Mouse (Mus musculus): Measurements from ENCODE around the gene Gm3159. TPM values are rescaled to one million over a fixed set of nuclear protein-coding genes. Genes with fewer than 3 reads are reported as not detected.
"Not testable (repeated sequence)": the region's sequence is repeated elsewhere in the genome, so short reads cannot be mapped to it uniquely, and the experiment has no call there.

Gene Gm3159
- polyA plus RNA-seq (2015; fragmentation: Nextera tagmentation; extraction: Ambion mirVana) = not detected in 2 replicates

DNA sequence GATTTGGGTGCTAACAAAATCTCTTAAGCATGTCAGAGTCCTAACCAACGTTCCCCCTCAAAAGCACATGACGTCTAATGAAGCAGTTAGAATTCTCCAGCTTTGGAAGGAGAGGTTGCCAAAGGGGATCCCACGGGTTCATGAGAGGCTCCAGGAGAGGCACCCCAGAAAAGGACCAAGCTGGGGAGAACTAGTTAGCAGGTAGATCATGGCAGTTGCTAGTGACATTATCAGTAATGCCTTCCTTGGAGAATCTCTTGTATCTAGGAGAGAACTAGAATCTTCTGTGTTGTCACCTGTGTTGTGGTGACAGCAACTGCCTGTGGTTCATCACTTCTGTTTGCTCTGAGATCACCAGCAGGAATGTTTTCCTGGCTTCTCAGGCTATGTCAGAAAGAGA is at the start of gene Gm3159:
Gm3159 (plus strand) TSS at position 301 of the 400 bp plus-strand sequence.
- H3K9ac ChIP-seq; H3K9me3 ChIP-seq; H3K4me2 ChIP-seq (replicated peaks); ATAC-seq; H3K36me3 ChIP-seq; H3K27me3 ChIP-seq (replicated peaks); H3K4me3 ChIP-seq (replicated peaks); H3K27ac ChIP-seq; H3K4me1 ChIP-seq (replicated peaks): not testable (repeated sequence)
- 75% methylated on average over 2 of the region's 3 CpGs for WGBS

DNA sequence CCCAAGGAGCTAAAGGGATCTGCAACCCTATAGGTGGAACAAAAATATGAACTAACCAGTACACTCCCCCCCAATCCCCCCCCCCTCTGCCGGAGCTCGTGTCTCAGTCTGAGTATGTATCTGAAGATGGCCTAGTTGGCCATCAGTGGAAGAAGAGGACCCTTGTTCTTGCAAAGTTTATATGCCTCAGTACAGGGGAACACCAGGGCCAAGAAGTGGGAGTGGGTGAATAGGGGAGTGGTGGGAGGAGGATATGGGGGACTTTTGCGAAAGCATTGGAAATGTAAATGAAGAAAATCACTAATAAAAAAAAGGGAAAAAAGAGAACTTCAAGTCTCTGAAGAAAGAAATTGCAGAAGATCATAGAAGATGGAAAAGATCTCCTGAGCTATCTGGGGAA is 28.3 kb upstream of the Gm3159 start:
- WGBS = 95% methylated on average over 3 of the region's 3 CpGs
- H3K9me3 ChIP-seq; H3K27ac ChIP-seq; H3K36me3 ChIP-seq; H3K27me3 ChIP-seq (replicated peaks); ATAC-seq; H3K4me3 ChIP-seq (replicated peaks); H3K9ac ChIP-seq; H3K4me2 ChIP-seq (replicated peaks); H3K4me1 ChIP-seq (replicated peaks): not testable (repeated sequence)

DNA sequence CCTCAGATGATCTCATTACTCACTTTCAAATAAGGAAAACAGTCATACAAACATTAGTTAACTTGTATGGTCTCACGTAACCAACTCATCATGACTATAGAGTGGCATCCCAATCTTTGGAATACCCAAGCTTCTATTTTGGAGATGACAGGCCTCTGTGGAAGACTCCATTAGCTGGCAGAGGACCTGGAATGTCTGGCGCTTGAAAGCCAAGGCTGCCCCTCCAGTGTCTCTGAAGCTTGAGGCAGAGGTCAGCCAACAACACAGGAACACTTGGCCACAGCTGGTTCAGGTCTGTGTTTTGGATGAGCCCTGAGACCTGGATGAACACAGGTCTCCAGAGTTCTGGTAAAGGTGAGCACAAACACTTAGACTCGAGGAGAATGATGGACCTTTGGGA is 27.6 kb upstream of the Gm3159 start:
- not testable (repeated sequence) for H3K9me3 ChIP-seq; H3K4me1 ChIP-seq (replicated peaks); H3K9ac ChIP-seq; ATAC-seq; H3K27me3 ChIP-seq (replicated peaks); H3K4me3 ChIP-seq (replicated peaks); H3K36me3 ChIP-seq; H3K27ac ChIP-seq; H3K4me2 ChIP-seq (replicated peaks)
- 80% methylated on average over 3 of the region's 3 CpGs for WGBS

DNA sequence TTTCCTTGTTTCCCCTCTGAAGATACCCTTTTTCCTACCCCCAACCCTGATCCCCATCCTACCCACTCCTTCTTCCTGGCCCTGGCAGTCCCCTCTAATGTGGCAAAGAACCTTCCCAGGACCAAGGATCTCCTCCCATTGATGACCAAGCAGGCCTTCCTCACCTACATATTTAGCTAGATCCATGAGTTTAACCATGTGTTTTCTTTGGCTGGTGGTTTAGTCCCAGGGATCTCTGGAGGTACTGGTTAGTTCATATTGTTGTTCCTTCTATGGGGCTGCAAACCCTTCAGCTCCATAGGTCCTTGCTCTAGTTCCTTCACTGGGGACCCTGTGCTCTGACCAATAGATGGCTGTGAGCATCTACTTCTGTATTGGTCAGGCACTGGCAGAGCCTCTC is 19.5 kb upstream of the Gm3159 start:
- H3K27ac ChIP-seq; H3K4me1 ChIP-seq (replicated peaks); H3K4me3 ChIP-seq (replicated peaks); H3K27me3 ChIP-seq (replicated peaks); H3K9me3 ChIP-seq; ATAC-seq; H3K9ac ChIP-seq; H3K4me2 ChIP-seq (replicated peaks); H3K36me3 ChIP-seq: not testable (repeated sequence)

DNA sequence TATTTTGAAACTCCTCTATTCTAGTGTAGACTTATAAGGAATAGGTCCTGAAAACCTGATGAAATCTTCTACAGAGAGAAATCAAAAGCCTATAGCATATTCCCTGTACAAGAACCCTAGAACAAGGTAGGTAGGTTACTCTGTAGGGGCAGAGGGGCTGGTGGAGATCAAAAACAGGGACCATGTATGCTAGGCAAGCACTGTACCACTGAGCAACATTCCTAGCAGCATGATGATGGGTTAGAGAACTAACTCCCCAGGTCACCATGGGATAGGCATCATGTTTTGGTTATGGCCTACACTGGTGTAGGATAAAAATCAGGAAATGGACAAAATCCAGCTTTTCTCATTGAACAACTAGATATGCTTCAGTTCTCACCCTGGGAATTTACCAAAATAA is 11.7 kb upstream of the Gm3159 start:
- not testable (repeated sequence) for H3K27ac ChIP-seq; H3K4me3 ChIP-seq (replicated peaks); H3K36me3 ChIP-seq; H3K9ac ChIP-seq; ATAC-seq; H3K4me1 ChIP-seq (replicated peaks); H3K4me2 ChIP-seq (replicated peaks); H3K27me3 ChIP-seq (replicated peaks); H3K9me3 ChIP-seq

DNA sequence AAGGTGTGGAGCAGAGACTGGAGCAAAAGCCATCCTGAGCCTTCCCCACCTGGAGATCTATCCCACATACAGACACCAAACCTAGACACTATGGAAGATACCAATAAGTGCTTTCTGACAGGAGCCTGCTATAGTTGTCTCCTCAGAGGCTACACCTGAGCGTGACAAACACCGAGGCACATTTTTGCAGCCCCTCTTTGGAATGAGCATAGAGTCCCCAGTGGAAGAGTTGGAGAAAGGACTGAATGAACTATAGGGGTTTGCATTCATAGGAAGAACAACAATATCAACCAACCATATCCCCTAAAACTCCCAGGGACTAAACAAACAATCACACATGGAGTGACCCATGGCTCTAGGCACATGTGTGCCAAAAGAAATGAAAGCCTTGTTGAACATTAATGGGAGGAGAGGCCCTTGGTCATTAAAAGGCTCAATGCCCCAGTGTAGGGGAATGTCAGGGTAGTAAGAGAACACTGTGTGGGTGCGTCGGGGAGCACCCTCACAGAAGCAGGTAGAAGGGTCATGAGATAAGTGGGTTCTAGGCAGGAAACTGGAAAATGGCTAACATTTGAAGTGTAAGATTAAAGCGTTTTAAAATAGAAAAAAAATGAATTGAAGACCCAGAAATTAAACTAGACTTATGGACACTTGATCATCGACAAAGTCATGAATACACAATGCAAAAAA is 4.3 kb upstream of the Gm3159 start:
- not testable (repeated sequence) for H3K36me3 ChIP-seq; H3K9ac ChIP-seq; H3K4me3 ChIP-seq (replicated peaks); ATAC-seq; H3K4me2 ChIP-seq (replicated peaks); H3K27me3 ChIP-seq (replicated peaks); H3K9me3 ChIP-seq; H3K4me1 ChIP-seq (replicated peaks); H3K27ac ChIP-seq
- 86% methylated on average over 4 of the region's 6 CpGs for WGBS

DNA sequence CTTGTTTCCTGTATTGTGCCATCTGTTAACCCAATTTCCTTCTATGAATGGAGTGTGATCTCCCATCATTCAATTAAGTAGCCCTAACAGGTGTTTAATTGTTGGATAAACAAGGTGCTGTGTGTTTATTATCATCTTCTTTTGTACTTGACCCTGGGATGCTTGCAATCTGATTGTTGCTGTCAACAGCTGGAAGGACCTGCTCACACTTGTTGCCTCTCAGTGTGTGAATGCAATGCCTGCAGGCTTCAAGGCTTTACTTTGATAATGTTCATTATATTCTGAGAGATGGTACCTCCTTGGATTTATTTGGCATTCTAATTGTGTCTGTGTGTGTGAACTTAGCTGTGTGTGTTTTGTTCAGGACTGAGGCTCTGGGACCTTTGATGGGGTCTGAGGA is 1.3 kb downstream of the Gm3159 start:
- not testable (repeated sequence) for H3K9ac ChIP-seq; H3K4me2 ChIP-seq (replicated peaks); H3K9me3 ChIP-seq; H3K27me3 ChIP-seq (replicated peaks); H3K4me3 ChIP-seq (replicated peaks); H3K36me3 ChIP-seq; H3K4me1 ChIP-seq (replicated peaks); ATAC-seq; H3K27ac ChIP-seq

DNA sequence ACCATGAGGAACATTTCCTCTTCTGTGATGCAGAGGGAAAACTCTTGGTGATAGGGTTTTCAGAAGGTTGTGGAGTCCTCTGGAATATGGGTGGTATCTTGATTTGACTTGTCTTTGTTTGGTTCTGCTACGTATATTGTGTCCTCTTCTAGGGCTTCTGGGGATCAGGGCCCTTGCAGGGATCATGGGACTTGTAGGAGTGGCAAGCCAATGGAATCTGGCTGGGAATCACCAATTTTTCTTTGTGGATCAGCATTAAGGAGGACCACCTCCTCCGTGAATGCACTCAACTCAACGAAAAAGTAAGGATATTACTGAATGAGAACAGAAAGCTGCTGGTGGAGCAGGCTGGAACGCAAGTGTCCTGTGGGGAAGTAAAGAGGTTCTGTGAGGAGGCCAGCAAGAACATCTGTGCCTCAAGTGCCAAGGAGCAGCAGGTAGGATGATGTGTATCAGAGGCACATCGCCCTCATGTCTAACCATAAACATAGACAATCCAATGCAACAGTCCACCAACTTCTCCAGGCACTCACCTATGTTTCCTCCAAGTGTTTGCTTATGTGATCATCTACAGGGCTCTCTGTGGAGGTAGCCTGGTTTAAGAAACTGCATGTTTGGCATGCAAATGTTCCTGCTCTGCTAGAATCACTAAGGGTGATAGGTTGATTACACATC is 2.9 kb downstream of the Gm3159 start:
- H3K27ac ChIP-seq; H3K27me3 ChIP-seq (replicated peaks); H3K4me1 ChIP-seq (replicated peaks); H3K9me3 ChIP-seq; H3K36me3 ChIP-seq; H3K9ac ChIP-seq; H3K4me3 ChIP-seq (replicated peaks); H3K4me2 ChIP-seq (replicated peaks); ATAC-seq: not testable (repeated sequence)
- 90% methylated on average over 5 of the region's 5 CpGs for WGBS

DNA sequence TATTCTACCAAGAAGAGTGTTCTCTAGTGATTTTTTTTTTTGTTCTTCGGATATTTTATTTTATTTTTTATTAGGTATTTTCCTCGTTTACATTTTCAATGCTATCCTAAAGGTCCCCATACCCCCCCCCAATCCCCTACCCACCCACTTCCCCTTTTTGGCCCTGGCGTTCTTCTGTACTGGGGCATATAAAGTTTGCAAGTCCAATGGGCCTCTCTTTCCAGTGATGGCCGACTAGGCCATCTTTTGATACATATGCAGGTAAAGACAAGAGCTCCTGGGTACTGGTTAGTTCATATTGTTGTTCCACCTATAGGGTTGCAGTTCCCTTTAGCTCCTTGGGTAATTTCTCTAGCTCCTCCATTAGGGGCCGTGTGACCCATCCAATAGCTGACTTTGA is 3.9 kb downstream of the Gm3159 start:
- not testable (repeated sequence) for H3K4me3 ChIP-seq (replicated peaks); H3K36me3 ChIP-seq; H3K27me3 ChIP-seq (replicated peaks); ATAC-seq; H3K9ac ChIP-seq; H3K9me3 ChIP-seq; H3K4me2 ChIP-seq (replicated peaks); H3K4me1 ChIP-seq (replicated peaks); H3K27ac ChIP-seq
- 75% methylated on average over 5 of the region's 5 CpGs for WGBS

DNA sequence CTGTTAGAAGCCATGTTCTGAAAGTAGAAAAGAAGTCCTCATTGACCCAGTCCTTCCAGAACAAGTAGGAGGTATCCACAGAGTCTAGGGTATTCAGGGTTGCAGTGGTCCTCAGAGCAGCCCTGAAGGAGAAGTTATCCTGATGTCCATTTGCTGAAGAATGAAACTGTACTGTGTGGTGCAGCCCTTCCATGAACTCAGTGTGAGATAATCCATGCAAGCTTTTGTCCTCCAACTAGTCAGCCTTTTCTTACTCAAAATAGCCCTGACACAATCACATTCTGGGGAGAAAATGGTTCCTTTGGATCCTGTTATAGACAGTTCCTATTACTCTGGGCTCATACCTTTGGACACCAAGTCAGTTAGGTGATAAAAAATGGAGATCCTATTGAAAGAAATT is 6.5 kb downstream of the Gm3159 start:
- not testable (repeated sequence) for H3K4me1 ChIP-seq (replicated peaks); H3K27me3 ChIP-seq (replicated peaks); H3K36me3 ChIP-seq; H3K4me2 ChIP-seq (replicated peaks); H3K9ac ChIP-seq; H3K4me3 ChIP-seq (replicated peaks); H3K9me3 ChIP-seq; H3K27ac ChIP-seq; ATAC-seq

DNA sequence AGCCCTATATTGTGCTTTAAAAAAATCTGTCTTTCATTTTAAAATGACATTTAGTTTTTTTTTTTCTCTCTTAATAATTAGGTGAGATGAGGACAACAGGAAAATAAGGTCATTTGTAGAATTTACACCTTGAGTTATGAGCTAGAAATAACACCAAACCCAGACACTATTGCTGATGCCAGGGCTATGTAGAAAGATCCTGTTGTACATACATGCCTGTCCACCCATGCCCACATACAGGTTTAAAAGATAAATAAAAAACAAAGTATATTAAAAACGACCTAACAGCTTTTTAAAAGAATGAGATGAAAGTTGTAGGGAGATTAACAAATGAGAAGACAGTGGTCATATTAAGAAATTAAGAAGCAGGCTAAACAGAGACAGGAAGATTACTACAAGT is 12.6 kb downstream of the Gm3159 start:
- 59% methylated on average over 1 of the region's 1 CpGs for WGBS
- ATAC-seq; H3K36me3 ChIP-seq; H3K27me3 ChIP-seq (replicated peaks); H3K4me1 ChIP-seq (replicated peaks); H3K4me3 ChIP-seq (replicated peaks); H3K4me2 ChIP-seq (replicated peaks); H3K9ac ChIP-seq; H3K27ac ChIP-seq; H3K9me3 ChIP-seq: not testable (repeated sequence)

DNA sequence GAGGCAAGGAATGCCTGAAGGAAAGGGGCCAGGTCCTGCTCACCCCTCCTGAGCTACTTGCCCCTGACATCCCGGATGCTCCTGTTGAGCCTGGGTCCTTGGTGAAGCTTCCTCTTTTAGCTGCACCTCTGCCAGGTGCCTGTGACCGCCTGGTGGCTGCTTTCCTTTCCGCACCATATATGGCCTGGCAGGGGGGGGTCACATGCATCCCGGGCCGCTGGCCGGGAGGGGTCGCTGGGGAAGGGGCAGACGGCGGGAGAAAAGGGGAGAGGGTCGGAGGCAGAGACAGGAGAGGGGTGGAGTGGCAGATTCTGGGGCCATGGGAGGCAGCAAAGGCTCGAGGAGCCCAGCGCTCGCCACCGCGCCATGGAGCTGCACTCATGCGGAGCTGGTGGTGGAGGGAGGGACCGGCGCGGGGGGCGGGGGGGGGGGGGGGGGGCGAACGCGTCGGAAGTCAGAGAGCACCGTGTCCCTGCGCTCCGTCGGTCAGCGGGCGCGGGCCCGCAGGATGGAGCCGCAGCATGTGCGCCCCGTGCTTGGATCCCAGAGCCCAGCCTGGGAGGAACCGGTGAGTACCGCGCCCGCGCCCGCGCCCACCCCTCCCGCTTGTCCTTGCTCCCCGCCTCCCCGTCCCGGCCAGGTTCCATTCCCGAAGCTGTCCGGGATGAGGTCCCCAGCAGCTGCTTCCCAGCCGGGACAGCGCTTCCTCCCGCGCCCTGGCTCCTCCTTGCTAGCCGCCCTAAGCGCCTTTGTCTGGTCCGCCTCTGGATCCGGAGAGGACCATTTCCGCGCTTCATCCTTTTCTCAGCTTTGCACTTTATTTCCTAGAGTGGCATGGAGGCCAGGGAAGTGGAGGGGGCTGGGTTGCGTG is 17.9 kb downstream of the Gm3159 start, which contains the start of gene Gm3164:
Gm3164 (plus strand) TSS at position 484 of the 871 bp plus-strand sequence.
- ATAC-seq; H3K4me1 ChIP-seq (replicated peaks); H3K27ac ChIP-seq; H3K36me3 ChIP-seq; H3K9ac ChIP-seq; H3K27me3 ChIP-seq (replicated peaks); H3K9me3 ChIP-seq: not testable (repeated sequence)
- under 1% methylated on average over 24 of the region's 59 CpGs for WGBS
- Histone ChIP-seq H3K4me2 (replicated peaks) (peak within 1 kb of the TSS; percentile 69), H3K4me3 (replicated peaks) (peak within 1 kb of the TSS; percentile 33)

DNA sequence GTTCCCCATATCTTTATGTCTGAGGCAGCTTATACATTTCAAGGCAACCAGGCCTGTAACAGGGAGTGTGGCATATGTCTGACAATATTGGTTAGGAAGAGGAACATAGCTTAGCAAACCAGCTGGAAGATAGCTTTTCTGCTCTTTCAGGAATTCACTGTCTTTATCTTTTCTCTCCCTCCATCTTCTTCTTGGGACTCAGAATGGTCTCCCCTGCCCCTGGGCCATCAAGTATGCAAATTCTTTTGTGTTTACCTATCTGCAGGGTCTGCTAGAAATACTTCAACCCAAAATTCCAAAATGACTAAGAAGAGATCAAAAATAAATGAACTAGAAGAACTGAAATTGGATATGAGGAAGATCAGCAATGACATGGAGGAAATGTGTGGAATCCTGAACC is 33.4 kb downstream of the Gm3159 start, which contains the start of gene Gm3173:
Gm3173 (plus strand) TSS at position 301 of the 400 bp plus-strand sequence.
- not testable (repeated sequence) for H3K27me3 ChIP-seq (replicated peaks); ATAC-seq; H3K36me3 ChIP-seq; H3K9ac ChIP-seq; H3K4me2 ChIP-seq (replicated peaks); H3K27ac ChIP-seq; H3K4me1 ChIP-seq (replicated peaks); H3K4me3 ChIP-seq (replicated peaks); H3K9me3 ChIP-seq

Measured in intestine, embryonic 15.5 days (tissue).